Mouse (Mus musculus): Measurements from ENCODE around the gene Slc2a2. TPM values are rescaled to one million over a fixed set of nuclear protein-coding genes. Genes with fewer than 3 reads are reported as not detected.
"Not testable (repeated sequence)": the region's sequence is repeated elsewhere in the genome, so short reads cannot be mapped to it uniquely, and the experiment has no call there.

The Slc2a2 gene
- total RNA-seq, 2 experiments from 2014 or later = not detected

DNA sequence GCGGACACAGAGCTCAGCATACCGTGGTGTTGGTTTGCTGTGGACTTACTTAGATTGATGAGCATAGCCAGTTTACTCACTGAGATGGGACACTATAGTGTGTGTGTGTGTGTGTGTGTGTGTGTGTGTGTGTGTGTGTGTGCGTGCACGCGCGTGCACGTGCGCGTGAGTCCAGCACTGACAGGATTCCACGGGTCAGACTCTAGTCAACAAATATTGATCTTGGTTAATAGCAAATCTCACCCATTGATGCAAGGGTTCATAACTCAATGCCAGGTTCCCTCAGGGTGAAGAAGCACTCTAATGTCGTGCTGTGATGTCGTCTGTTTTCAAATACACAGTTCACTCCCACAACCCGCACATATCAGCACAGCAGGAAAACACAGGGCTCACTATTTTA, 27.5 kb downstream of the Slc2a2 start:
- DNase-seq (ENCODE audit: low spot score) = no peak
- intact Hi-C loops (cut with DNase I) = no loop called here

GRCm38 (mm10) chr3:28726356-28726755, 28.7 kb downstream of the Slc2a2 start:
- intact Hi-C loops (cut with DNase I) = no loop called here
- DNase-seq (ENCODE audit: low spot score) = no peak

- intact Hi-C loops (cut with DNase I) = no loop called here
- no peak for DNase-seq (ENCODE audit: low spot score)
Measured at GRCm38 (mm10) chr3:28734712-28735111, 37.0 kb downstream of the Slc2a2 start.

- no peak for DNase-seq (ENCODE audit: low spot score)
- intact Hi-C loops (cut with DNase I) = no loop called here
Measured at GRCm38 (mm10) chr3:28736981-28737380, 39.3 kb downstream of the Slc2a2 start.

DNA sequence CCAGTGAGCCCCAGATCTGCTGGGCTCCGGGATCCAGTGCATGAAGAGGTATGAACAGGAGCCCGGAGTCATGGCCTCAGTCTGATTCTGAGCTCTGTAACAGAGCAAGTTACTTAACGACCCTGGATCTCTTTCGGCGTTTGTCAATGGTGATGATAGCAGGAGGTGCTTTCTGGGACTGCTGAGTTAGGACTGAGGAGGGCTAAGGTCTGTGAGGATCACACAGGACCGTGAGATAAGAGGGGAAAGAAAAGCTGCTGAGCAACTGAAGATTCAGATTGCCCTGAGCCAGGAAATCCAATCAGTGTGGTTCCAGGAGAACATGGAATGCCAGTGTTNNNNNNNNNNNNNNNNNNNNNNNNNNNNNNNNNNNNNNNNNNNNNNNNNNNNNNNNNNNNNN, 42.6 kb downstream of the Slc2a2 start:
- DNase-seq (ENCODE audit: low spot score) = no peak
- intact Hi-C loops (cut with DNase I) = loop anchor here (10.0 kb wide), 1 partner anchor 1486 kb away; no protein-coding TSS in a partner anchor

DNA sequence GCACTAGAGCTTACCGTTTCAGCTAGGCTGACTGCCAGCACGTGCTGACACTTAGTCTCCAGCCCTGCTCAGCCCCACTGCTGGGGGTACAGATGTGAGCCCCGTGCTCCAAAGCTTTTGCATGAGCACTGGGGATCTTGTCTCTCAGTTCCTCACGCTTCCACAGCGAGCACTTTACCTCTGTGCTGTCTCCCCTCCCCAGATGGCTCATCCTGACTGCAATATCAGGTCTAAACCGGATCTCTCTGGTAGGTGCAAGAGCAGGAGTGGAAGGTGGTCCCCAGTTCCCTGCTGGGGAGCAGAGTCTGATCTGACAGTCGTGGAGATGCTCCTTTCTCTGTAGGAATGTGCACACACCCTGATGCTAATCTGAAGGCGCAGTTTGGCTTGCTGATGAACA, 45.5 kb downstream of the Slc2a2 start:
- no peak for DNase-seq (ENCODE audit: low spot score)
- intact Hi-C loops (cut with DNase I) = loop anchor here (10.0 kb wide), 1 partner anchor 1488 kb away; no protein-coding TSS in a partner anchor

DNA sequence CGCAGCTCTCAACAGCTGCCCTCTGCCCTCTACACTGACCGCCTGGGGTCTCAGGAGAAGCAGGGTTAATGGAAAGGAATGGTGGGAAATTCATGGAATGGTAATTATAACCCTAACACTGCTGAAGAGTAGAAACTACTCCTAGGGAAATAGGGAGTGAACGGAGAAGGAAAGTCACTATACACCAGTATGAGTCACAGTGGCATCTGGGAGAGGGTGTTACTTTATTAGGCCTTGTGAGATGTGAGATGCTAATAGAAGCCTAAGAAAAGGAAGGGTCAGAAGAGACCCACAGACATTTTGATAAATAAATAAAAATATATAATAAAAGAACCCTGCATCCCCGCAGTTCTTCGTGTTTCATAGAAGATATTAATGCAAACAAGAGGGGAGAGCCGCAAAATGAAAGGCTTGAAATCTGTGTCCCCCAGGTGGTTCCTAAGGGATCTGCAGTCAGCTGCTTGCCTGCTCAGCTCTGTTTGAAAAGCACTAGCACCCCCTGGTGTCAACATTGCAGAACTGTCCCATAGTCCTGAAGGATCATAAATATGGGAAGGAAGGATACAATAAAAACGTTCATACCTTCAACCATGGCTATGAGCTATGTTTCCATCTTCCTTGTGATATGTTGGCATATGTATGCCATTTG, 48.3 kb downstream of the Slc2a2 start:
- DNase-seq (ENCODE audit: low spot score) = peak; percentile 12
- intact Hi-C loops (cut with DNase I) = loop anchor here (1.0 to 10.0 kb wide), 5 partner anchors 35 to 1491 kb away; no protein-coding TSS in a partner anchor

DNA sequence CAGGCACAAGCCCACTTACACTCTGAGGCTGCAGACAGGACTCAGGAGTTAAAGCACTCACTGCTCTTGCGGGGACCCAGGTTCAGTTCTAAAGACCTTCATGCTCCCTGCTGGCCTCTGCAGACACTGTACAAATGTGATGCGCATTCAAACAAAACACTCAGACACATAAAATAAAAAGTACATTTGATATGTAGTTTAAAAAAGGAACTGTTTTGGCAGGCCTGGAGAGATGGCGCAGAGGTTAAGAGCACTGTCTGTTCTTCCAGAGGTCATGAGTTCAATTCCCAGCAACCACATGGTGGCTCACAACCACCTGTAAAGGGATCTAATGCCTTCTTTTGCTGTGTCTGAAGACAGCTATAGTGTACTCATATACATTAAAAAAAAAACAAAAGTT, 50.4 kb downstream of the Slc2a2 start:
- no peak for DNase-seq (ENCODE audit: low spot score)
- intact Hi-C loops (cut with DNase I) = loop anchor here (5.0 to 10.0 kb wide), 2 partner anchors 1286 to 1493 kb away; no protein-coding TSS in a partner anchor

DNA sequence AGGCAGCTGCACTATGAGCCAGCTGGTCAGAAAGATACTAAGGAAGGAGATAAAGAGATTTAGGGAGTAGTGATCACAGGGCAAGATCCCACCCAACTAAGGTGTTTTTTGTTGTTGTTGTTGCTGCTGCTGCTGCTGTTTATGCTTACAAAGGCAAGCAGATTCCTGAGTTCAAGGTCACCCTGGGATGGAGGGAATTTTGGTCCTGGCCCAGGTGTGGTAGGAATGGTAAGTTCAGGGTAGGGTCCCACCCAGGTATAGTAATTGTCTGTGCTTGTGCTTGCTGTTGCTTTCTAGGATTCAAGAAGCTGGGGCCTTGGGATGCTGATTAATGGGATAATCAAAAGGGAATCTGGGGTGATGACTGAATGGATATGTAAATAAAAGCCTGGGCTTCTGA, 51.3 kb downstream of the Slc2a2 start:
- intact Hi-C loops (cut with DNase I) = loop anchor here (5.0 to 10.0 kb wide), 2 partner anchors 1287 to 1494 kb away; no protein-coding TSS in a partner anchor
- DNase-seq (ENCODE audit: low spot score) = no peak

DNA sequence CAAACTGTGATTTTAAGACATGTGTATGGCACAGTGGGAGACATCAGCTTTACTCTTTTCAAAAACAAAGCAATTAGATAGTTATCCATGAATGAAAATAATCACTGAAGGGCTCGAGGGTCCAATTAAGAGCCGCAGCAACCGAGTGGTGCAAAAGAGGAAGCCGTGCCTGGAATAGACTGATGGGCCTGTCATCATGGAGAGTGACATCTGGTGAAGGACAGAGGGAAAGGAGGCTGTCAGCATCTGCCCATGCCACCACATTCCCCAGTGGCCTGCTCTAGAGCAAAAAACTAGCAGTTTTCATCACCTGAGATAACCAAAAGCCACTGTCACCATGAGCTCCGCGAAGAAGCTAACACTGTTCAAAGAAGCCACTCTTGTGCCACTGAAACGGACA, 57.8 kb downstream of the Slc2a2 start:
- intact Hi-C loops (cut with DNase I) = no loop called here

GRCm38 (mm10) chr3:28761225-28761789, 63.6 kb downstream of the Slc2a2 start:
- no peak for DNase-seq (ENCODE audit: low spot score)
- intact Hi-C loops (cut with DNase I) = no loop called here

More for the DNA sequence above, 57.8 kb downstream of the Slc2a2 start:
- no peak for DNase-seq (ENCODE audit: low spot score)

DNA sequence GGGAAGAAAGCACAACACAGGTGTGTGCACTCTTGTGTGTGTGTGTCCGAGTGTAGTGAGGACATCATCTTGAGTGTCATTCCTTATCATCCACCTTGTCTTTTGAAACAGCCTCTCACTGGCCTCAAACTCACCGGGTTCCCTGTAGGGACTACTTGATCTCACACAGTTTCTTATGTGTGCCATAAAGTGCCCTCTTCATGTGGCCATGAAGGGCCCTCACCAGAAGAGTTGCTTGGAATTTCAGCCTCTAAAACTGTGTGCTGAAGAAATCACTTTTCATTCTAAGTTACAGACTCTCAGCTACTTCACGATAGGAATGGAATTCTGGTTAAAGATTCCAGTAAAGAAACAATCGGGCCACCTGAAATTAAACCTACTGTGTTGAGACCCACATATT, 69.2 kb downstream of the Slc2a2 start:
- no peak for DNase-seq (ENCODE audit: low spot score)
- intact Hi-C loops (cut with DNase I) = no loop called here

DNA sequence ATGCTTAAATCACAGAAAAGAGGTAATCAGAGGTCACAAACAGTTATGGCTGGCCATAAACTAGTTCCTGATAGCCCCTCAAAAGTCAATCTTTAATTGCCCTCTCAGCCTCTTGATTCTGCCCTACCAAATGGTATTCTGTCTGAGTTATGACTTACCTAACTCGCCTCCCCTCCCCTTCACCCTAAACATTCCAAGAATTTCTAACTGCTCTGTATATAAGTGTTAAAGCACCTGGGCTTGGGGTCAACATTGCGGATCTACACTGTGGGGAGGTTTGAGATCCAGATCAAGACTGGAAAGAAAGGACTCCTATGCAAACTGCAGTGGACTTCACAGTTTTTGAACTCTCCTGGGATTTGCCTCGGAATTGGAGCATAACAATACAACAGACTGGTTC, 70.5 kb downstream of the Slc2a2 start:
- intact Hi-C loops (cut with DNase I) = no loop called here

GRCm38 (mm10) chr3:28772919-28773318, 75.2 kb downstream of the Slc2a2 start:
- DNase-seq (ENCODE audit: low spot score); intact Hi-C loops (cut with DNase I): not testable (repeated sequence)

More for the DNA sequence above, 70.5 kb downstream of the Slc2a2 start:
- no peak for DNase-seq (ENCODE audit: low spot score)

DNA sequence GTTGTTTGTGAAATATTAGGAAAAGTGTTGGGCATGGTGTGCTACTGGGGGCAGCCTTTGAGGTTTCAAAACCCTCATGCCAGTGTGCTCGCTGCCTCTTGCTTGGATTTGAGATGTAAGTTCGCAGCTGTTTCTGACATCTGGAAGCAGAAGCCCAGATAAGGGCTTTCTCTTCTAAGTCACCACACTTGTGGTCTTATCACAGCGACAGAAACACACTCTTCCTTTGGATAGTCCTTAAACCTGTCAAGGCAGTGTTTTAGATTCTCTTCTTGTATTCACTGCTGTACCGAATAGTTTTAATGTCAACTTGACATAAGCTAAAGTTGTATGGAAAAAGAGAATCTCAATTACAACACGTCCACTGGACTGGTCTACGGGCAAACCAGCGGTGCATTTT, 77.7 kb downstream of the Slc2a2 start:
- intact Hi-C loops (cut with DNase I) = no loop called here
- DNase-seq (ENCODE audit: low spot score) = no peak

- intact Hi-C loops (cut with DNase I) = no loop called here
- DNase-seq (ENCODE audit: low spot score) = no peak
Measured at GRCm38 (mm10) chr3:28775958-28776357, 78.3 kb downstream of the Slc2a2 start.

- intact Hi-C loops (cut with DNase I) = no loop called here
- no peak for DNase-seq (ENCODE audit: low spot score)
Measured at GRCm38 (mm10) chr3:28776491-28776890, 78.8 kb downstream of the Slc2a2 start.

- intact Hi-C loops (cut with DNase I) = no loop called here
- DNase-seq (ENCODE audit: low spot score) = no peak
Measured at GRCm38 (mm10) chr3:28780511-28780910, 82.8 kb downstream of the Slc2a2 start.
